Mouse (Mus musculus): ENCODE data around the gene Cmtm7. TPM values are rescaled to one million over a fixed set of nuclear protein-coding genes. Genes with fewer than 3 reads are reported as not detected.

The Cmtm7 gene
- 95.8 and 105 TPM in 2 replicates for polyA plus RNA-seq (2011; ENCODE audit: insufficient read length, low read depth, missing spikeins)

DNA sequence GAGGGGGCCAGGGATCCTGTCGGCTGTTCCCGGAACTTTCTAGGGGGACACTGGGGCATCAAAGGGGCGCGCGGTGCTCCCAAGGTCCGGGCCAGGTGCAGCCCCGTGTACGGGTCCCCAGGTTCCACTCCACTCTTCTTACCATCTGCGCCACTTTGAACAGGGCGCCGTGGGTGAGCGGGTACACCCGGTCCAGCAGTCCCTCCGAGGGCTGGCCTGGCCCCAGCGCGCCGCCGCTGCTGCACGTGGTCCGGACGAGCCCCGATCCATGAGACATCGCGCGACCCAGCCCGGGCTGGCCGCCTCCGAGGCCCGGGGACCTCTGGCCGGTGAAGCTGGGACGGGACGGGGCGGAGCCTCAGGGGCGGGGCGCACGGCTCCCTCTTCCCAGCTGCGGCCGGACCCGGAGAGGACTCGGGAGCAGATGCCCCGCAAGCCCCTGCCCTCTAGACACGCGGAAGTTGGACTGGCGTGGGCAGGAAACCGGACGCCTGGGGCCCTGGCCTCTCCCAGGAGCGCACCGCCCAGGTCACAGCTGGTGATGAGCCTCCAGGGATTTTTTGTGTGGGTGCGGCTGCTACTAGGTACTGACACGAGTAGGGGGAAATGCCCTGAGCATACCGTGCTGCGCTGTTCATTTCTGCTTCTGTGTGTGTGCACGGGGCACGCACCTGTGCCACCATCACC is at the start of gene Cmtm7:
Gene Cmtm7, minus strand, starts transcription at position 331 of the 687 bp plus-strand sequence.
- peak; percentile 85 for TF ChIP-seq POLR2A (IDR thresholded peaks at IDR 0.05; ENCODE audit: low read depth, low read length)
- TF ChIP-seq CTCF (IDR thresholded peaks at IDR 0.05; ENCODE audit: borderline replicate concordance, insufficient read depth, low read length), result no peak
- peak within 1 kb of the TSS; percentile 74 for H3K27ac ChIP-seq (ENCODE audit: insufficient read depth, low read length)
- H3K4me3 ChIP-seq (ENCODE audit: insufficient read depth, low read length), result peak within 1 kb of the TSS; percentile 80
- H3K4me1 ChIP-seq (ENCODE audit: control insufficient read depth, insufficient read depth, low read length), result peaks cover 6% of the 10 kb centered on the region

DNA sequence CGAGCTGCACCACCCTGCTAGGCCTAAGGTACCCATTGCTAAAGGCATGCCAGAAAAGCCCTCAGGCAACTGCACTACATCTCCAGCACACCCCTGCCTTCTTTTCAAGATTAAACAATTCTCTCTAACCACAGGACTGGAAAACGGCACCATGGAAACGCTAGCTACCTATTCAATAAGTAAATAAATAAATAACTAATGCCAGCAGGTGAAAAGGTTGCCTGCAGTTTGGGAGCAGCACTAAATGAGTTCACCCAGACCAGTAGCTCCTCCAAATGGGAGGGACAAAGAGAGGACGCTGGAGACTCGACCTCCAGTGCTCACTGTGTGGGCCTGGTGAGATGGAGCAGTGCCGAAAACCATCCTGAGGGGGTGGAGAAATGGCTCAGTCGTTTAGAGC is 48.7 kb upstream of the Cmtm7 start:
- no peak for TF ChIP-seq POLR2A (IDR thresholded peaks at IDR 0.05; ENCODE audit: low read depth, low read length)
- TF ChIP-seq CTCF (IDR thresholded peaks at IDR 0.05; ENCODE audit: borderline replicate concordance, insufficient read depth, low read length), result no peak
- Histone ChIP-seq H3K4me3 (ENCODE audit: insufficient read depth, low read length) (no peak overlapping the region), H3K27ac (ENCODE audit: insufficient read depth, low read length) (no peak overlapping the region), H3K4me1 (ENCODE audit: control insufficient read depth, insufficient read depth, low read length) (no peaks in the 10 kb centered on the region)

GRCm38 (mm10) chr9:114829669-114830068 is 48.0 kb upstream of the Cmtm7 start:
- no peak overlapping the region for H3K4me3 ChIP-seq (ENCODE audit: insufficient read depth, low read length)
- no peak for TF ChIP-seq POLR2A (IDR thresholded peaks at IDR 0.05; ENCODE audit: low read depth, low read length)
- no peak for TF ChIP-seq CTCF (IDR thresholded peaks at IDR 0.05; ENCODE audit: borderline replicate concordance, insufficient read depth, low read length)
- no peaks in the 10 kb centered on the region for H3K4me1 ChIP-seq (ENCODE audit: control insufficient read depth, insufficient read depth, low read length)
- no peak overlapping the region for H3K27ac ChIP-seq (ENCODE audit: insufficient read depth, low read length)

DNA sequence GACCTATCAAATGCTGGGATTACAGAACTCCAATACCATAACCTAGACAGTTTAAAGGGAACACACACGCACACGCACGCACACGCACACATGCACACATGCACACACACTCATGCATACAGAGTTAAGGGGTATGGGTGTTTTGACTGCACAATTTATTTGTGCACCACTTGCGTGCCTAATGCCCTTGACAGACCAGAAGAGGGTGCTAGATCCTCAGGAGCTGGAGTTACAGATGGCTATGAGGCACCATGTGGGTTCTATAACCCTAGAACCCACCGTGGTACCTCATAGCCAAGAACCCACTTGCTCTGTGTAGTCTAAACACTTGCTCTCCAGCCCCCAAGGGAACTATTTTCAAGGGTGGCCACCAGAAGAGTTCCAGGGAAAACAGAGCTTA is 46.7 kb upstream of the Cmtm7 start:
- no peak overlapping the region for H3K27ac ChIP-seq (ENCODE audit: insufficient read depth, low read length)
- TF ChIP-seq POLR2A (IDR thresholded peaks at IDR 0.05; ENCODE audit: low read depth, low read length), result no peak
- no peak for TF ChIP-seq CTCF (IDR thresholded peaks at IDR 0.05; ENCODE audit: borderline replicate concordance, insufficient read depth, low read length)
- H3K4me1 ChIP-seq (ENCODE audit: control insufficient read depth, insufficient read depth, low read length), result no peaks in the 10 kb centered on the region
- H3K4me3 ChIP-seq (ENCODE audit: insufficient read depth, low read length), result no peak overlapping the region

- no peak for TF ChIP-seq POLR2A (IDR thresholded peaks at IDR 0.05; ENCODE audit: low read depth, low read length)
- TF ChIP-seq CTCF (IDR thresholded peaks at IDR 0.05; ENCODE audit: borderline replicate concordance, insufficient read depth, low read length), result no peak
- Histone ChIP-seq H3K4me3 (ENCODE audit: insufficient read depth, low read length) (no peak overlapping the region), H3K27ac (ENCODE audit: insufficient read depth, low read length) (no peak overlapping the region), H3K4me1 (ENCODE audit: control insufficient read depth, insufficient read depth, low read length) (no peaks in the 10 kb centered on the region)
Measured at GRCm38 (mm10) chr9:114827242-114827852, 45.7 kb upstream of the Cmtm7 start.

- H3K4me3 ChIP-seq (ENCODE audit: insufficient read depth, low read length), result no peak overlapping the region
- TF ChIP-seq CTCF (IDR thresholded peaks at IDR 0.05; ENCODE audit: borderline replicate concordance, insufficient read depth, low read length) (no peak), POLR2A (IDR thresholded peaks at IDR 0.05; ENCODE audit: low read depth, low read length) (no peak)
- no peaks in the 10 kb centered on the region for H3K4me1 ChIP-seq (ENCODE audit: control insufficient read depth, insufficient read depth, low read length)
- H3K27ac ChIP-seq (ENCODE audit: insufficient read depth, low read length), result no peak overlapping the region
Measured at GRCm38 (mm10) chr9:114824166-114824565, 42.5 kb upstream of the Cmtm7 start.

DNA sequence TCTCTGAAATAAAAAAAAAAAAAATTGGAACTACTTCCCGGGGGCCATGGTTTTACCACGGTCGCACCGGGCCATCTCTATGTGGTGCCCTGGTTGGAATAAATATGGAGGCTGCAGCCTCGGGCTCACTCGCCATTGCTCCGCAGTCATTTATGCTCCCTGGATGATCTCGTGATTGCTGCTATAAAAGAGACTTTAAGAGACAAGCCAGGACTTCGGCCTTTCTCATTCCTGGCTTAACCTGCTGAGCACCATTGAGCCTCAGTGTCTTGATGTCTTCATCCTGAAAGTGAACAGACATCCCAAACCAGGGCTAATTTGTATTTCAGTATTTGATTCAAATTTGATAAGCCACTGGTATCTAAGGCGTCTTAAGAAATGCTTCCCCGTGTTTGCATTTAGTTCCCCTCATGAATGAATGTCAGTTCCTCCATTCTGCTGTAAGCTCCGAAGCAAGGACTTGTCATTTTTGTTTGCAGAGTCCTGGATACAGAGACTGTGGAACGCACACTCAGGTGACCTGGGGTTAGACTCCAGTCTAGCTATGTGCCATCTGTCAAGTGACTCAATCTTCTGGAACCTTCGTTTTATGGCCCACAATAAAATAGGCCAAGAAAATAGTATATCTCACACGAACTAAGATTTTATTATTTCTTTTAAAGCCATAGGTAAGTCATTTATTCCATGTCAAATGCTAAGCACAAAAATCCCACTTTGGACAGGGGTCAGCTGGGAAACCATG is 40.1 kb upstream of the Cmtm7 start:
- H3K4me3 ChIP-seq (ENCODE audit: insufficient read depth, low read length), result no peak overlapping the region
- no peak for TF ChIP-seq CTCF (IDR thresholded peaks at IDR 0.05; ENCODE audit: borderline replicate concordance, insufficient read depth, low read length)
- no peak for TF ChIP-seq POLR2A (IDR thresholded peaks at IDR 0.05; ENCODE audit: low read depth, low read length)
- no peaks in the 10 kb centered on the region for H3K4me1 ChIP-seq (ENCODE audit: control insufficient read depth, insufficient read depth, low read length)
- no peak overlapping the region for H3K27ac ChIP-seq (ENCODE audit: insufficient read depth, low read length)

GRCm38 (mm10) chr9:114818918-114819317 is 37.3 kb upstream of the Cmtm7 start:
- TF ChIP-seq CTCF (IDR thresholded peaks at IDR 0.05; ENCODE audit: borderline replicate concordance, insufficient read depth, low read length), result no peak
- TF ChIP-seq POLR2A (IDR thresholded peaks at IDR 0.05; ENCODE audit: low read depth, low read length), result no peak
- no peaks in the 10 kb centered on the region for H3K4me1 ChIP-seq (ENCODE audit: control insufficient read depth, insufficient read depth, low read length)
- no peak overlapping the region for H3K4me3 ChIP-seq (ENCODE audit: insufficient read depth, low read length)
- H3K27ac ChIP-seq (ENCODE audit: insufficient read depth, low read length), result no peak overlapping the region

GRCm38 (mm10) chr9:114817012-114817411 is 35.4 kb upstream of the Cmtm7 start:
- Histone ChIP-seq H3K4me1 (ENCODE audit: control insufficient read depth, insufficient read depth, low read length) (no peaks in the 10 kb centered on the region; the same call in 1 of the 2 replicates), H3K4me3 (ENCODE audit: insufficient read depth, low read length) (no peak overlapping the region)
- TF ChIP-seq POLR2A (IDR thresholded peaks at IDR 0.05; ENCODE audit: low read depth, low read length) (no peak), CTCF (IDR thresholded peaks at IDR 0.05; ENCODE audit: borderline replicate concordance, insufficient read depth, low read length) (no peak)

More at GRCm38 (mm10) chr9:114817012-114817411, 35.4 kb upstream of the Cmtm7 start:
- no peak overlapping the region for H3K27ac ChIP-seq (ENCODE audit: insufficient read depth, low read length)
